Mouse (Mus musculus): ENCODE measurements around the gene H2afy2.

DNA sequence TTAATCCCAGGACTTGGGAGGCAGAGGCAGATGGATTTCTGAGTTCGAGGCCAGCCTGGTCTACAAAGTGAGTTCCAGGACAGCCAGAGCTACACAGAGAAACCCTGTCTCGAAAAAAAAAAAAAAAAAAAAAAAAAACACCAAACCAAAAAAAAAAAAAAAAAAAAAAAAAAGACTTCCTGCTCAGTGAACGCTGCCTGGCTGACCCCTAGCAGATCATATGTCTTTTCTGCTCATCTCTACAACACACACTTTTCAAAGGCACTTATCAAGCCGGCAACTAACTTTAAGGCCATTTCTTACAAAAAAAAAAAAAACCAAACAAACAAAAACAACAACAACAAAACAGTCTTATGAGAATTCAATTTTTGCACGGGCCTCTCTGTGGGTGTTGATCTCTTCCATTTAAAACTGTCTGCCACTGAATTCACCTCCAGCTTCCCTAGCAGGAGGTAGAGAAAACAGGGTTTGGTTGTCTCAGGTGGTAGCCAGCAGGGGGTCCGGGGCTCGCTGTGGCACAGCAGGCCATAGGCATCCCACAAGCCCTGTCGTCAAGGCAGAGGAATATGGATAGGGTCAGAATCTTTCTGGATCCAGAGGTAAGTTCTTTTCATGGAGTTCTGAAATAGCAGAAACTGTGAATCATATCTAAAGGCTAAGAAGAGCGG, 2.4 kb downstream of the H2afy2 start:
- TF ChIP-seq UBTF (IDR thresholded peaks at IDR 0.05; ENCODE audit: low read depth, low read length) (no peak), ZC3H11A (IDR thresholded peaks at IDR 0.05; ENCODE audit: low read depth, low read length) (no peak), POLR2AphosphoS2 (IDR thresholded peaks at IDR 0.05; ENCODE audit: low read depth, low read length) (no peak), MEF2A (IDR thresholded peaks at IDR 0.05; ENCODE audit: borderline replicate concordance, low read depth, low read length) (no peak), CTCF (conservative IDR thresholded peaks at IDR 0.05 in 1 of 2, IDR thresholded peaks at IDR 0.05 in 1 of 2; ENCODE audit: low read depth in 2 of 2, low read length in 2 of 2) (no peak), USF1 (IDR thresholded peaks at IDR 0.05; ENCODE audit: low read depth, low read length) (no peak), ELF1 (IDR thresholded peaks at IDR 0.05; ENCODE audit: low read depth, low read length) (no peak), ZKSCAN1 (IDR thresholded peaks at IDR 0.05; ENCODE audit: borderline replicate concordance, low read depth, low read length) (no peak), POLR2A (IDR thresholded peaks at IDR 0.05; ENCODE audit: low read depth, low read length) (no peak), RAD21 (IDR thresholded peaks at IDR 0.05; ENCODE audit: low read depth, low read length) (no peak), MAFK (IDR thresholded peaks at IDR 0.05; ENCODE audit: insufficient replicate concordance, low read length) (no peak), BHLHE40 (IDR thresholded peaks at IDR 0.05; ENCODE audit: low read depth, low read length) (no peak), EP300 (IDR thresholded peaks at IDR 0.05; ENCODE audit: low read length) (no peak)

All from CH12.LX (cell line).